Mouse (Mus musculus) leukemia stem cell, adult 10-12 weeks (primary cell): ENCODE measurements around the gene Itgb5. TPM values are rescaled to one million over a fixed set of nuclear protein-coding genes. Genes with fewer than 3 reads are reported as not detected.

ENCODE experiments used
- polyA plus RNA-seq: library from polyadenylated mRNA; stranded (reverse); fragments of >175 nt; gene quantifications from 2 replicates; pipeline ENCODE4 v1.2.3, GENCODE M21; 2012; ENCODE audit warnings: low replicate concordance

Gene Itgb5
- polyA plus RNA-seq, result 3.1 and 3.7 TPM in 2 replicates

GRCm38 (mm10) chr16:33829301-33829831 is at the start of gene Itgb5:
Gene Itgb5, plus strand, starts transcription at chr16:33829665.

GRCm38 (mm10) chr16:33793846-33794791 is 35.3 kb upstream of the Itgb5 start, which contains the start of gene Muc13:
Gene Muc13, plus strand, starts transcription at chr16:33794037.

GRCm38 (mm10) chr16:33966538-33967282 is 137.2 kb downstream of the Itgb5 start, which contains the start of gene Umps:
Gene Umps, minus strand, starts transcription at chr16:33967038.

Other genes with a start within 250 kb of the Itgb5 start
- gene Heg1, start 145.3 kb upstream of the Itgb5 start, polyA plus RNA-seq, result 8.2 and 9.6 TPM in 2 replicates
- gene Muc13, start 35.6 kb upstream of the Itgb5 start, polyA plus RNA-seq, result 0.06 and 0.23 TPM in 2 replicates
- 3.8 and 20.2 TPM in 2 replicates for gene Umps, start 137.4 kb downstream of the Itgb5 start, polyA plus RNA-seq